Mouse (Mus musculus) ovary, postnatal 10 days (tissue): Measurements from ENCODE around the gene Akap13.

ENCODE experiments used
- DNase-seq: peaks from one replicate; pipeline ENCODE4 v3.0.0; 2022; ENCODE audit warnings: low spot score

Gene Akap13

GRCm38 (mm10) chr7:75455223-75456151, at the start of gene Akap13:
Gene Akap13 (plus strand): TSS chr7:75455534.
- peak; percentile 90 for DNase-seq

GRCm38 (mm10) chr7:75410641-75411040, 44.7 kb upstream of the Akap13 start:
- DNase-seq: no peak

GRCm38 (mm10) chr7:75411226-75411625, 44.1 kb upstream of the Akap13 start:
- DNase-seq: no peak

GRCm38 (mm10) chr7:75412011-75412510, 43.3 kb upstream of the Akap13 start:
- DNase-seq: no peak

GRCm38 (mm10) chr7:75412568-75412967, 42.8 kb upstream of the Akap13 start:
- DNase-seq: no peak

GRCm38 (mm10) chr7:75413903-75414302, 41.4 kb upstream of the Akap13 start:
- no peak for DNase-seq

GRCm38 (mm10) chr7:75414316-75414715, 41.0 kb upstream of the Akap13 start:
- DNase-seq: no peak

GRCm38 (mm10) chr7:75415166-75415881, 40.0 kb upstream of the Akap13 start:
- no peak for DNase-seq

- no peak for DNase-seq
Measured at GRCm38 (mm10) chr7:75415882-75416585, 39.3 kb upstream of the Akap13 start.

- no peak for DNase-seq
Measured at GRCm38 (mm10) chr7:75420927-75421326, 34.4 kb upstream of the Akap13 start.

- no peak for DNase-seq
Measured at GRCm38 (mm10) chr7:75424121-75424520, 31.2 kb upstream of the Akap13 start.

GRCm38 (mm10) chr7:75427322-75427721, 28.0 kb upstream of the Akap13 start:
- no peak for DNase-seq

- no peak for DNase-seq
Measured at GRCm38 (mm10) chr7:75428913-75429312, 26.4 kb upstream of the Akap13 start.

GRCm38 (mm10) chr7:75430550-75430949, 24.8 kb upstream of the Akap13 start:
- no peak for DNase-seq

GRCm38 (mm10) chr7:75431043-75431442, 24.3 kb upstream of the Akap13 start:
- no peak for DNase-seq

GRCm38 (mm10) chr7:75432046-75432445, 23.3 kb upstream of the Akap13 start:
- no peak for DNase-seq

GRCm38 (mm10) chr7:75436413-75437174, 18.7 kb upstream of the Akap13 start:
- DNase-seq: no peak

GRCm38 (mm10) chr7:75439570-75439969, 15.8 kb upstream of the Akap13 start:
- no peak for DNase-seq

- DNase-seq: no peak
Measured at GRCm38 (mm10) chr7:75440241-75440640, 15.1 kb upstream of the Akap13 start.

- no peak for DNase-seq
Measured at GRCm38 (mm10) chr7:75441947-75442346, 13.4 kb upstream of the Akap13 start.

GRCm38 (mm10) chr7:75456152-75456888, 986 bp downstream of the Akap13 start:
- no peak for DNase-seq
